Mouse (Mus musculus): ENCODE data around the gene Scn3b. TPM values are rescaled to one million over a fixed set of nuclear protein-coding genes. Genes with fewer than 3 reads are reported as not detected.

Gene Scn3b
- polyA plus RNA-seq (2014; fragmentation: Nextera tagmentation; extraction: Ambion mirVana) = 2.9 and 4.4 TPM in 2 replicates

- H3K9me3 ChIP-seq (ENCODE audit: low read depth, low read length) = no peaks in the 10 kb centered on the region
- DNase-seq (peak; percentile 77), ATAC-seq (ENCODE audit: insufficient read depth) (peak; percentile 88)
- 1% methylated on average over 42 of the region's 42 CpGs for WGBS
- H3K36me3 ChIP-seq (ENCODE audit: insufficient read depth) = no peaks in the 10 kb centered on the region
- H3K4me1 ChIP-seq (ENCODE audit: insufficient read depth) = no peaks in the 10 kb centered on the region
- no peak within 1 kb of the TSS for H3K27ac ChIP-seq (ENCODE audit: low read depth)
- peak within 1 kb of the TSS; percentile 64 for H3K4me2 ChIP-seq
- TF ChIP-seq CTCF (IDR thresholded peaks at IDR 0.05; ENCODE audit: low read depth) = no peak
- H3K9ac ChIP-seq = no peak within 1 kb of the TSS
- H3K4me3 ChIP-seq (ENCODE audit: low read depth, low read length) = peak within 1 kb of the TSS; percentile 23
- no peaks in the 10 kb centered on the region for H3K27me3 ChIP-seq (ENCODE audit: insufficient read depth, low read length)
Measured at GRCm38 (mm10) chr9:40269103-40269861, at the start of gene Scn3b. Gene Scn3b, plus strand, starts transcription at chr9:40269217.

- Histone ChIP-seq H3K36me3 (ENCODE audit: insufficient read depth) (no peaks in the 10 kb centered on the region), H3K27me3 (ENCODE audit: insufficient read depth, low read length) (no peaks in the 10 kb centered on the region), H3K9ac (no peak overlapping the region), H3K4me2 (no peak overlapping the region), H3K27ac (ENCODE audit: low read depth) (no peak overlapping the region), H3K4me1 (ENCODE audit: insufficient read depth) (no peaks in the 10 kb centered on the region), H3K9me3 (ENCODE audit: low read depth, low read length) (no peaks in the 10 kb centered on the region), H3K4me3 (ENCODE audit: low read depth, low read length) (no peak overlapping the region)
- 65% methylated on average over 4 of the region's 4 CpGs for WGBS
- no peak for ATAC-seq (ENCODE audit: insufficient read depth)
- peak; percentile 22; the same call in 1 of the 2 replicates for TF ChIP-seq CTCF (IDR thresholded peaks at IDR 0.05; ENCODE audit: low read depth)
- no peak for DNase-seq
Measured at GRCm38 (mm10) chr9:40224289-40224688, 44.7 kb upstream of the Scn3b start.

GRCm38 (mm10) chr9:40227874-40228789 is 40.9 kb upstream of the Scn3b start:
- Histone ChIP-seq H3K4me1 (ENCODE audit: insufficient read depth) (no peaks in the 10 kb centered on the region), H3K9ac (no peak overlapping the region), H3K36me3 (ENCODE audit: insufficient read depth) (no peaks in the 10 kb centered on the region), H3K27ac (ENCODE audit: low read depth) (no peak overlapping the region), H3K4me3 (ENCODE audit: low read depth, low read length) (no peak overlapping the region), H3K27me3 (ENCODE audit: insufficient read depth, low read length) (no peaks in the 10 kb centered on the region), H3K9me3 (ENCODE audit: low read depth, low read length) (no peaks in the 10 kb centered on the region), H3K4me2 (no peak overlapping the region)
- TF ChIP-seq CTCF (IDR thresholded peaks at IDR 0.05; ENCODE audit: low read depth) = peak; percentile 82
- ATAC-seq (ENCODE audit: insufficient read depth) = peak; percentile 52
- peak; percentile 85 for DNase-seq
- WGBS = 65% methylated on average over 10 of the region's 10 CpGs

GRCm38 (mm10) chr9:40228804-40229331 is 40.1 kb upstream of the Scn3b start:
- DNase-seq = no peak
- Histone ChIP-seq H3K27ac (ENCODE audit: low read depth) (no peak overlapping the region), H3K36me3 (ENCODE audit: insufficient read depth) (no peaks in the 10 kb centered on the region), H3K9ac (no peak overlapping the region), H3K27me3 (ENCODE audit: insufficient read depth, low read length) (no peaks in the 10 kb centered on the region), H3K4me2 (no peak overlapping the region), H3K4me1 (ENCODE audit: insufficient read depth) (no peaks in the 10 kb centered on the region), H3K4me3 (ENCODE audit: low read depth, low read length) (no peak overlapping the region), H3K9me3 (ENCODE audit: low read depth, low read length) (no peaks in the 10 kb centered on the region)
- ATAC-seq (ENCODE audit: insufficient read depth) = no peak
- no peak for TF ChIP-seq CTCF (IDR thresholded peaks at IDR 0.05; ENCODE audit: low read depth)
- WGBS = 55% methylated on average over 6 of the region's 6 CpGs

GRCm38 (mm10) chr9:40229479-40229878 is 39.5 kb upstream of the Scn3b start:
- Histone ChIP-seq H3K9me3 (ENCODE audit: low read depth, low read length) (no peaks in the 10 kb centered on the region), H3K4me2 (no peak overlapping the region), H3K27ac (ENCODE audit: low read depth) (no peak overlapping the region), H3K9ac (no peak overlapping the region), H3K36me3 (ENCODE audit: insufficient read depth) (no peaks in the 10 kb centered on the region), H3K4me1 (ENCODE audit: insufficient read depth) (no peaks in the 10 kb centered on the region), H3K4me3 (ENCODE audit: low read depth, low read length) (no peak overlapping the region), H3K27me3 (ENCODE audit: insufficient read depth, low read length) (no peaks in the 10 kb centered on the region)
- DNase-seq (no peak), ATAC-seq (ENCODE audit: insufficient read depth) (no peak)
- 49% methylated on average over 5 of the region's 5 CpGs for WGBS
- no peak for TF ChIP-seq CTCF (IDR thresholded peaks at IDR 0.05; ENCODE audit: low read depth)

- no peak for TF ChIP-seq CTCF (IDR thresholded peaks at IDR 0.05; ENCODE audit: low read depth)
- no peak overlapping the region for H3K9ac ChIP-seq
- H3K36me3 ChIP-seq (ENCODE audit: insufficient read depth) = no peaks in the 10 kb centered on the region
- DNase-seq (no peak), ATAC-seq (ENCODE audit: insufficient read depth) (no peak)
- H3K27me3 ChIP-seq (ENCODE audit: insufficient read depth, low read length) = no peaks in the 10 kb centered on the region
- H3K4me3 ChIP-seq (ENCODE audit: low read depth, low read length) = no peak overlapping the region
- no peak overlapping the region for H3K4me2 ChIP-seq
- H3K9me3 ChIP-seq (ENCODE audit: low read depth, low read length) = no peaks in the 10 kb centered on the region
- no peak overlapping the region for H3K27ac ChIP-seq (ENCODE audit: low read depth)
- H3K4me1 ChIP-seq (ENCODE audit: insufficient read depth) = no peaks in the 10 kb centered on the region
- 72% methylated on average over 3 of the region's 3 CpGs for WGBS
Measured at GRCm38 (mm10) chr9:40231019-40231418, 38.0 kb upstream of the Scn3b start.

Measured in lung, embryonic 14.5 days (tissue).